Mouse (Mus musculus) brain, embryonic 14.5 days (tissue): ENCODE measurements at regions not wholly inside any gene's neighbourhood (a gene's known extent, or its start where the extent isn't known, plus 50 kb on each side); places are given as distances from the start of the nearest gene placed in this dataset.
A peak's percentile ranks its signal among the peaks of the same experiment; 100 is the strongest.

ENCODE experiments used
- DNase-seq: peaks from one replicate; pipeline ENCODE4 v3.0.0-alpha.2; 2011; ENCODE audit warnings: low read depth
- CTCF ChIP-seq: fragments of 200-500 bp; IDR thresholded peaks from 2 replicates; pipeline ENCODE4 v1.5.1; 2012; ENCODE audit warnings: inconsistent platforms, mild to moderate bottlenecking, moderate library complexity, borderline replicate concordance; ENCODE audit not compliant: insufficient read depth, insufficient read length; ENCODE audit errors: extremely low read depth
- POLR2A ChIP-seq: fragments of 200-500 bp; IDR thresholded peaks from 2 replicates; pipeline ENCODE4 v1.6.1; 2012; ENCODE audit warnings: mild to moderate bottlenecking, inconsistent platforms, borderline replicate concordance; ENCODE audit not compliant: poor library complexity, insufficient read depth, insufficient read length, severe bottlenecking; ENCODE audit errors: extremely low read depth

GRCm38 (mm10) chr10:38906121-38906520 is 59.2 kb upstream of the Lama4 start:
- TF ChIP-seq CTCF = no peak
- TF ChIP-seq POLR2A = no peak
- peak; percentile 17 for DNase-seq

- TF ChIP-seq CTCF = no peak
- no peak for TF ChIP-seq POLR2A
- DNase-seq = no peak
Measured at GRCm38 (mm10) chr10:38907835-38908234, 57.5 kb upstream of the Lama4 start.

- peak; percentile 77 for DNase-seq
- TF ChIP-seq CTCF (no peak), POLR2A (no peak)
Measured at GRCm38 (mm10) chr10:38908277-38908676, 57.0 kb upstream of the Lama4 start.

GRCm38 (mm10) chr10:38909152-38909732 is 56.1 kb upstream of the Lama4 start:
- DNase-seq = no peak

GRCm38 (mm10) chr10:38909843-38910242 is 55.5 kb upstream of the Lama4 start:
- TF ChIP-seq POLR2A (no peak), CTCF (no peak)
- no peak for DNase-seq

More at GRCm38 (mm10) chr10:38909152-38909732, 56.1 kb upstream of the Lama4 start:
- no peak for TF ChIP-seq POLR2A
- TF ChIP-seq CTCF = no peak

- no peak for DNase-seq
- no peak for TF ChIP-seq CTCF
- no peak for TF ChIP-seq POLR2A
Measured at GRCm38 (mm10) chr10:38913013-38913412, 52.3 kb upstream of the Lama4 start.
